Mouse (Mus musculus) gastrocnemius, postnatal 36 days (tissue): ENCODE measurements around the gene Ss18l2. TPM values are rescaled to one million over a fixed set of nuclear protein-coding genes. Genes with fewer than 3 reads are reported as not detected.

Experiments used
- DNase-seq, 2 experiments: peaks; one replicate each; pipeline ENCODE4 v3.0.0; 2022
- intact Hi-C: fragments of 180-260 bp; cut with DNase I; formaldehyde crosslinking; loops from one replicate; pipeline ENCODE4 v1.15.1; 2025
- long read RNA-seq, 2 experiments: library from polyadenylated mRNA; stranded (forward); transcript quantifications; one replicate each; pipeline ENCODE4 v2.0.0; 2021
- total RNA-seq, 2 experiments: library from RNA; stranded (reverse); gene quantifications; 2 replicates each; pipeline ENCODE4 v1.2.3; 2021

Ss18l2 gene
- total RNA-seq: 100 to 1,000 TPM in 1 of 2 experiments, 10 to 100 TPM in 1; 95.2 to 104 TPM
- long read RNA-seq, experiment 1, transcript Ss18l2-207 (1 exons, 2,354 nt): major isoform, 232 of 505 reads
- long read RNA-seq, experiment 1, transcript Ss18l2-203 (2 exons, 1,175 nt): minor isoform, 48 of 505 reads
- long read RNA-seq, experiment 1, transcript Ss18l2-201 (3 exons, 577 nt): minor isoform, 221 of 505 reads
- long read RNA-seq, experiment 1, partial matches to known transcripts: 0 of 505 reads
- long read RNA-seq, experiment 1, other reads (novel, unspliced or antisense): 1 of 505 reads
- long read RNA-seq, experiment 2, transcript Ss18l2-207 (1 exons, 2,354 nt): major isoform, 395 of 744 reads
- long read RNA-seq, experiment 2, transcript Ss18l2-203 (2 exons, 1,175 nt): minor isoform, 58 of 744 reads
- long read RNA-seq, experiment 2, transcript Ss18l2-204 (3 exons, 315 nt): minor isoform, 6 of 744 reads
- long read RNA-seq, experiment 2, transcript Ss18l2-201 (3 exons, 577 nt): minor isoform, 270 of 744 reads
- long read RNA-seq, experiment 2, partial matches to known transcripts: 1 of 744 reads
- long read RNA-seq, experiment 2, other reads (novel, unspliced or antisense): 8 of 744 reads

DNA sequence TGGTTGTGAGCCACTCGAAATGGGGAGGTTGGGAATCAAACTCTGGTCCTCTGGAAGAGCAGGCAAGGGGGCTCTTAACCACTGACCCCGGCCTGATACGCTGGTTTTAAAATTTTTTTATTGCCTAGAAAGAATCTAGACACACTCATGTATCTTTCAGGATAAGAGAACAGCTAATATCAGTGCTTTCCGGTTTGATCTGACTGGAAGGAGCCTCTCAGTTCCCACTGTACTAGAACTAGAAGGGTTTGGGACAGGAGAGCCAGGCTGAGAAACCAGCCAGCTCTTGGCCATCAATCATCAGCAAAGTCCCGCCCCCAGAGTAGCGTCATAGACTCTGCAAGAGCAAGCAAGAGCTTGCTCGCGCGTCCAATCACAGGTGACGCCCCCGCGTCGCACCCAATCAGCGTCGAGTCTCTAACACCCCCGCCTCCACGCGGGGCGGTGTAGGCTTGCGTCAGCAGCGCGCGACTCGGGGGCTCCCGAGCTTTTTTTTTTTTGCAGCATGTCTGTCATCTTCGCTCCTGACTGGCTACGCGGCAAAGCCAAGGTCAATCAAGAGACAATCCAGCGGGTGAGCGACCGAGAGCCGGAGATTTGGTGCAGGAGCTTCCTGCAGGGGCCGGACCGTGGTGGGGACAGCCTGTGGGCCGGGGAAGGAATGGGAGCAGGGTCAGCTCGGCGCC is at the start of gene Ss18l2:
Ss18l2 (plus strand) TSS at position 432 of the 686 bp plus-strand sequence.
- intact Hi-C loops: no loop called here

DNA sequence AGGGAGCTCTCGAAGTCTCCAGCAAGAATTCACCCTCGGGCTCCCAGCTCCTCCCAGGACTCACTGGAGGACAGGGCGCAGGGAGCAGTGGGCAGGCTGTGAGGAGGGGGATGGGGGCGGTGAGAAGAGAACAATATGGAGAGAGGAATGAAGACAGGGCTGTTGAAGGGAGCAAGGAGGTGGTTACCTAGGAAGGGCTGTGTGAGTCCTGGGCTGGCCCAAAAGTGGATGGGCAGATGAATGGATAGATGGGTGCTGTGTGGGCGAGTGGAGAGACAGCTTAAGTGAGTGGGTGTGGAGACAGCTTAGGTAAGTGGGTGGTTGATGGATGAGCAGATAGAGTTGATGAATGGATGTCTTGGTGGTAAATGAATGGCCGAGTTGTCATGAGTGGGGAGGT is 46.7 kb upstream of the Ss18l2 start:
- intact Hi-C loops: no loop called here
- DNase-seq: no peak

More for the DNA sequence above, at the start of gene Ss18l2:
- DNase-seq: peak; percentile 98 to 99

DNA sequence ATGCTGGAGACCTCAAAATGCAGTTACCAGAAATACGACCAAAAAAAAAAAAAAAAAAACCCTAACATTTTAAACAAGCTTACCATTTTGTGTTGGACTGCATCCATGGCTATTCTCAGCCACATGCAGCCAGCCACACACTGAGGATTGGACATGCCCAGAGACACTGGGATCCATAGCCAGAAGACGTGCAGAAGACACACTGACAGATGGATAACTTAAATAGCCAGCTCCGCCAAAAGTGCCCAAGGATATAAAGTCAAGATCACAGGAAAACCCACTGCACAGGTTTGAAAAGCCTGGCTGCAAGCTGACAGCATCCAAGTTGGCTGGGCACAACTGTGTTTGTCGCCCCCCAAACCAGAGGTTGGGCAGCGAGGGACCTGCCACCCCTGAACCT is 46.0 kb upstream of the Ss18l2 start:
- no peak for DNase-seq

DNA sequence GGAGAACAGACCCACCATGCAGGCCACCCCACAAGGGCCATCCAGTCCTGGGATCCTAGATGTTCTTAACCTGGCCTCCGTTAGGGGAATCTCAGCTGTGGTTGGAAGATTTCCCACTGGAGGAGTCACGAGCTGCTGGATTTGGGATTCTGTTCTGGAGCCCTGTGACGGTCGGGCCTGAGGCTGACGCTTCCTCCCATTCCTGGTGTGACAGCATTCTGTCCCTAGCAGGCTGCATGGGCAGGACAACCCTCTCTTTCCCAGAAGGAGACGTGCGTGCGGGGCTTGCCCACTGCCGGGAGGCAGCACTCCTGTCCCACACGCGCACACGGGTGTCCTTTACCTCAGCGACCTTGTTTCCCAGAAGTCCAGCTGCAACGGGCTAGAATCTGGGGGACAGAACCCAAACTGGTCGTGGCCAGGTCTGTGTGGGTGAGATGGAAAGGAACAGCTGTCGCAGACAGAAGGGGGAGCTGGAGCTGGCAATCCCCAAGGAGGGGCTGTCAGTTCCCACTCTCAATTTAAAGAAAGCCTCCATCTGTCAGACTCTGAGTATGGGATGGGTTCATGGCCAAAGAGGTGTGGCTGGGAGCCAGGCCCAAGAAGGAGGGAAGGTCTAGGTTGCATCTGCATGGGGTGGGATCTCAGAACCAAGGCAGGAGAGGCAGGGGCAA is 43.0 kb upstream of the Ss18l2 start:
- intact Hi-C loops: no loop called here
- no peak for DNase-seq

More for the DNA sequence above, 46.0 kb upstream of the Ss18l2 start:
- intact Hi-C loops: no loop called here

GRCm38 (mm10) chr9:121667822-121668221 is 42.3 kb upstream of the Ss18l2 start:
- intact Hi-C loops: no loop called here
- no peak for DNase-seq

DNA sequence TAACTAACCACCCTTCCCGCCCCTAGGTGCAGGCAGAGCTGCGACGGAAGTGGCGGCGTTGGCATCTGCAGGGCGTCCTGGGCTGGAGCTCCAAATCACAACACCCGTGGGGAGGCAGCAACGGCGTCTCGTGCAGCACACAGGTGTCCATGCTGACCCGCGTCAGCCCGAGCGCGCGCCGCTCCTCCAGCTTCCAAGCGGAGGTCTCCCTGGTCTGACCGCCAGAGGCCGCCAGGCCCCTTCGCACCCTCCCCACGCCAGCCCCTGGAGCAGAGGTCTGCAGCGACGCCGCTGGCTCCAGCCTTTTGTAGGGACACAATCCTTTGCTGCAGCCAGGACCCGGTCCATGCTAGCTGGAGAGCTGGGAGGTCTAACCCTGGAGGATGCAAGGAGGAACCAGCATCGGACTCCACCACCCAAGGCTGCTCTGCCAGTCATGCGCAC is 40.8 kb upstream of the Ss18l2 start:
- DNase-seq: peak; percentile 43 to 58
- intact Hi-C loops: no loop called here

DNA sequence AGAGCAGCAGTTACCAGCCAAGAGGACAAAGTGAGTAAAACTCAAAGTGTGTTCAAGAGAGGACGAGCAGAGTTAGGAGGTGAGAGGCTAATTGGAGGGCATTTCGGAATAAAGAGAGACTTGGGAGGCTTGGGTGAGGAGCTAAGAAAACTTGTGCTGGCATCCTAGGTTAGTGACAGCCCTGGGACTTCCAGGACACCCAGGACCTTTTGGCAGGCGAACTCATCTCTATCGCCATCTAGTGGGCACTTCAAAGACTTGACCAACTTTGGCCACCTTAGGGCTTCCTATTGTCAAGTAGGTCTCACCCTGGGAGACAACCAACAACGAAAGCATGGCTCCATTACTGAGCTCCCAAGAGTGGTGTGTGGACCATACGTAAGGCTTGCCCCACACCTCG is 38.8 kb upstream of the Ss18l2 start:
- intact Hi-C loops: no loop called here
- peak in 1 of 2 experiments; percentile 22 for DNase-seq

DNA sequence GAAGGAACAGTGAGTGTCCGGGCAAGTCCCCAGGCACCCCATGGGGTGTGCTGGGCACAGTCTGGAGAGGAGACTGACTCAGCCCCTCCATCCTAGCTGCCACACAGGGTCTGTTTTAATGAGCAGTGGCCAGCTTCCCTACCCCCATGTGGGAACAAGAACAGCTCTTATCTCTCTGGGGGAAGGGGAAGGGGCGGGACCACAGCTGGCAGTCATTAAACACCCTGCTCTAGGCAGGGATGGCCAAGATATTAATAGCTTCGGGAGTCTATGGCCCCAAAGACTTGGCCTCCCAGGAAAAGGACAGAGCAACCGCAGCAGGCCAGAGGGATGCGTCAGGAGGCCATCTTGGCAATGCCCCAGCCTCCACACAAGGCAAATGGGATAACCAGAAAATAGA is 37.8 kb upstream of the Ss18l2 start:
- DNase-seq: peak; percentile 38 to 40
- intact Hi-C loops: no loop called here

GRCm38 (mm10) chr9:121673716-121674115 is 36.4 kb upstream of the Ss18l2 start:
- intact Hi-C loops: no loop called here
- DNase-seq: no peak

GRCm38 (mm10) chr9:121675011-121675410 is 35.1 kb upstream of the Ss18l2 start:
- intact Hi-C loops: loop anchor here (5.0 kb wide), 1 partner anchor 198 kb away; no protein-coding TSS in a partner anchor

GRCm38 (mm10) chr9:121675556-121675955 is 34.6 kb upstream of the Ss18l2 start:
- intact Hi-C loops: loop anchor here (5.0 kb wide), 1 partner anchor 198 kb away; no protein-coding TSS in a partner anchor
- no peak for DNase-seq

More at GRCm38 (mm10) chr9:121675011-121675410, 35.1 kb upstream of the Ss18l2 start:
- DNase-seq: no peak

GRCm38 (mm10) chr9:121677069-121677468 is 33.1 kb upstream of the Ss18l2 start:
- DNase-seq: no peak
- intact Hi-C loops: loop anchor here (5.0 kb wide), 1 partner anchor 200 kb away; no protein-coding TSS in a partner anchor

DNA sequence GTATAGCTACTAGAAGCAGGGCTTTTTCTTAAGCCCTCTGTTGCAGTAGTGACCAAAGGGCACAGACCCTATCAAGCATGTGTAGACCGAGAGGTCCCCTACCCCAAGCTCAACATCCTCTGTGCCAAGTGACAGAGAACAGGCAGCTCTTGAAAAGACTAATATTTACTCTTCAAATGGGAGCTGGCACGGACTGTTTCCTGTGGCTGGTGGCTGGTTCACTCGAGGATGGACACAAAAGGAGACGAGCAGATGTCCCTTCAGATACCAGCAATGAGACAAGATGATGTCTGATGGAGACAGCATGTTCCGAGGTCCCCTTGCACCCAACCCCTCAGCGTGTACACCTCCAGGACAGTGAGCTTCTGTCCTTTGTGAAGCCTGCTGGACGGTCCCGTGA is 32.7 kb upstream of the Ss18l2 start:
- no peak for DNase-seq
- intact Hi-C loops: loop anchor here (5.0 kb wide), 1 partner anchor 200 kb away; no protein-coding TSS in a partner anchor

DNA sequence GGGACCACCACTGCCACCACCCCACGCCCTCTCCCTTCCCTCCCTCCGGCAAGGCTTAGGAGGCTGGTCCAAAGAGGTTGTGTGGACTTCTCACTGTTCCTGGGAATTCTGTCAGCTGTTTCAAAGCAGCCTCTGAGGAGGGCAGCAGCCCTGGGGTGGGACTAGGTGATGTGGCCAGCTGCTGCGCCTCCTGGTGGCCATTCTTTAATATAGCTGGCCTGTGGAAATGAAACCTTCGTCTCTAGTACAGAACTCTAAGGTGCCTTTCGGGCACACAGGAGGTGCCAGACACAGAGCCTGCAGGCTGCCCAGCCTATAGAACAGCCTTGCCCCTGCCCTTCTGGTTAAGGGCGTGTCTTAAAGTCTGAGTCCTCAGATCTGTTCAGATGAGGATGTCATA is 30.6 kb upstream of the Ss18l2 start:
- DNase-seq: peak; percentile 45 to 48
- intact Hi-C loops: loop anchor here (2.0 to 5.0 kb wide), 2 partner anchors 37 to 202 kb away; partner anchors contain the start of genes Lyzl4 and Vipr1

DNA sequence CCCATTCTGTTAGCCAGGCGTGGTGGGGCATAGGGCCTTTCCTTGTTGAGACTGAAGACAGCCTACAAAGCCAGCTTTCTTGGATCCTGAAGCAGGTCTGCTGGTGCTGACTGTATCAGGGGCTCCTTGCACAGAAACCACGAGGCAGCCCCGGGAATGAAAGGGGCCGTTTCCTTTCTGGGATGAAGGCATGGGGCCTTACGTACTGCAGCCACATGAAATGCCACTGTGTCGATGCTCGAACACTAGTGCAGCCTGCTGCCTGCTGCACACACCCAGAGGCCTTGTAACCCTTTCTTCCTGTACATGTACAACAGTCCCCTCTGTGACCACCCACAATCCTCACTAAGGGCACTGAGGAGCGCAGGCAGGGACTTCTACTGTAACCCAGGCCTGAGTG is 28.9 kb upstream of the Ss18l2 start:
- intact Hi-C loops: no loop called here
- DNase-seq: no peak

DNA sequence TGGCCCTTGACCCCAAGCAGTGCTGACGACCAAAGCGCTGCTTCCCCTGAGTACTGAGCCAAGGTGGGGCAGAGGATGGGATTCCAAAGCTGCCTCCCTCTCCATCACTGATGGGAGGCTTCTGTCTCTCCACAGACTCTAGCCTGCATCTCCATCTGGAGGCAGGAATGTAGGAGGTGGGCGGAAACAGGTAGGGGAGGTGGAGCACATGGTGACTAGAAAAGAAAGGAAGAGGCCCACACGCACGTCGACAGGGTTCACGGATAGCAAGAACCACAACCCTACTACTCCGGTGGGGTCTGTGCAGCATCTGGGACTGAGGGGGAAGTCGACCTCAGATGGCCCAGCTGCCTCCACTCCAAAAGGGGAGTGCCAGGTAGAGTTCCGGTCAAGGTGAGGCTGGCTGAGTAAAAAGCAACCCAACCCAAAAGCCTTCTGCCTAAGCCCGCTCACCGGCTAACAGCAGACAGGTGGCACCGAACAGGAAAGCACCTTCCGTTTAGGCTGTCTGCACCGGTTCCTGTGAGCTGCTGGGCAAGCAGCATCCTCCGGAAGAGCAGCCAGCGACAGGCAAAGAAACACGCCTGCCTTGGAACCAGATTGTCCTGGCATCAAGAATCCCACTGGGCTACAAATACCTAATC is 28.0 kb upstream of the Ss18l2 start:
- intact Hi-C loops: no loop called here
- DNase-seq: no peak

DNA sequence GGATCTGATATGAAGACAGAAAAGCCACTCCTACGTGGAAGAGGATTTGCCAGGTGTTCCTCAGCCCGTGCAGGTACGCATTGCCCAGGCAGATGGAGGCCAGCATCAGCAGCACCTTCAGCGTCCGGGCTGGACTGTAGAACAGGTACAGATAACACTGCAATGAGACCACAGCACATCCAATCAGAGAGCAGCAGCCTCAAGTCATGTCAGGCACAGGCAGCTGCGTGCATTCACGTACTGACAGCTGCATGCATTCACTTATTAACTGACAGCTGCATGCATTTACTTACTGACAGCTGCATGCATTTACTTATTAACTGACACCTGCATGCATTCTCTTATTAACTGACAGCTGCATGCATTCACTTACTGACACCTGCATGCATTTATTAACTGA is 25.4 kb upstream of the Ss18l2 start:
- intact Hi-C loops: no loop called here
- DNase-seq: no peak

- intact Hi-C loops: no loop called here
Observed at GRCm38 (mm10) chr9:121690200-121690651, 19.9 kb upstream of the Ss18l2 start.

GRCm38 (mm10) chr9:121690734-121691133 is 19.4 kb upstream of the Ss18l2 start:
- intact Hi-C loops: no loop called here
- DNase-seq: no peak

More at GRCm38 (mm10) chr9:121690200-121690651, 19.9 kb upstream of the Ss18l2 start:
- DNase-seq: no peak

DNA sequence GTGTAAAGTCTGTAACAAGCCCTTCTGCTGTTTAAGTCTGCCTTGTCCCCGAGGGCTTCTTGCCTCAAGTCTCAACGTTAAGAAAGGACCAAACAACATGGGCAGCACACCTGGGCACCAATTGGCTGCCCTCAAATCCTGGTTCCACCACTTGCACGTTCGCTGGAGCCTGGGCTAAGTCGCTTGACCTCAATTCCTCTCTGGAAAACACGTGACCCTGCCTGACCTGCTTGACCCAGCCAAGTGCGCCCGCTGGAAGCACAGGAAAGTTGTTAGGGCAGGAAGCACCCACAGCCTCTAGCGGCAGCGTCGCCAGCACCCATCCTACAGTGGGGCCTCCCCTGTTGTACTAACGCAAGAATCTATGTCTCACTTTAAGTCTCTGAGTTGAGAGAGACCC is 15.4 kb upstream of the Ss18l2 start:
- DNase-seq: no peak
- intact Hi-C loops: loop anchor here (5.0 kb wide), 1 partner anchor 133 kb away; no protein-coding TSS in a partner anchor
